16 mouse cellular contexts compared by ENCODE assay signal in the genomic region with DNA sequence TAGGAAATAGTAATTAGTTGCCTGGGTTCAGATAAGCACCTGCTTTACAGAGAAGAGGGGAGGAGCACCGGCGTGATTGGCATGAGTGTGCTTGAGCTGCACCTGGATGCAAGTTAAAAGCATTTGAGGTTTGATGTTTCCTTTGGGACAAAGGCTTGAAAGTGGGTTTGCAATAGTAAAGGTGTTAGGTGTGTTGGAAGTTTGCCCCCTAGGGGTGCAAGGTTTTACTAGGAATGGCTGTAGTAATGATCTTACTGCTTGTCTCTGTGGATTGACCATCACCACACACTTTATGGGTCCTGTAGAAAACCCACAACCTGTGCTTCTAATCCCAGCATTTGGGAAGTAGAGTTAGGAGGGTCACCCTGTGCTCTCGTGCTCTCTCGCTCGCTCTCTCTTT.
DNase-seq lines count a peak whose midpoint lies in the region; ATAC-seq and TF ChIP-seq lines count a peak whose summit lies in the region.
"Had no signal": no experiment of that assay in that cellular context is flagged by ENCODE, and none has a peak within 500 bp of the region (broad histone marks: within the 10 kb centered on the region; RNA-seq: fewer than 3 reads in every experiment).

No protein-coding gene starts in this region.

- H3K9ac ChIP-seq in liver, postnatal 0 days (replicated peaks) = no peak overlapping the region
- no peak overlapping the region for H3K9ac ChIP-seq in liver, embryonic 11.5 days (ENCODE audit: low read depth, low read length)
- peak overlapping the region; percentile 92 for H3K9ac ChIP-seq in hindbrain, embryonic 16.5 days (ENCODE audit: low read depth, low read length)
- H3K9ac ChIP-seq in neural tube, embryonic 15.5 days (replicated peaks) = 0 out of 2 replicates have a peak overlapping the region, but pooled peaks have one; percentile 10
- H3K9ac ChIP-seq: heart, embryonic 15.5 days; kidney, embryonic 15.5 days; limb, embryonic 13.5 days had no signal

- no peaks in the 10 kb centered on the region for H3K36me3 ChIP-seq in liver, postnatal 0 days (replicated peaks; ENCODE audit: insufficient read depth, low read length)
- H3K36me3 ChIP-seq in liver, embryonic 11.5 days (ENCODE audit: control insufficient read depth, insufficient read depth, low read length) = no peaks in the 10 kb centered on the region
- H3K36me3 ChIP-seq in hindbrain, embryonic 16.5 days (ENCODE audit: control insufficient read depth, insufficient read depth, low read length) = peaks cover 2% of the 10 kb centered on the region; the same call in 1 of the 2 replicates
- H3K36me3 ChIP-seq in neural tube, embryonic 15.5 days = no peaks in the 10 kb centered on the region
- H3K36me3 ChIP-seq in limb, embryonic 10.5 days = no peaks in the 10 kb centered on the region
- H3K36me3 ChIP-seq: G1E; heart, embryonic 15.5 days; kidney, embryonic 15.5 days; limb, embryonic 13.5 days had no signal

- no peak for TF ChIP-seq EP300 in liver, postnatal 0 days (IDR thresholded peaks at IDR 0.05; ENCODE audit: low read depth)

- intact Hi-C loops in heart, postnatal 36 days (cut with DNase I) = loop anchor here (5.0 kb wide), 2 partner anchors 126 to 261 kb away; no protein-coding TSS in a partner anchor

- no peak overlapping the region for H3K4me3 ChIP-seq in liver, postnatal 0 days (ENCODE audit: low read depth, low read length)
- no peak overlapping the region for H3K4me3 ChIP-seq in liver, embryonic 11.5 days (ENCODE audit: low read depth, low read length)
- peak overlapping the region; percentile 88 for H3K4me3 ChIP-seq in hindbrain, embryonic 16.5 days (ENCODE audit: low read length)
- peak overlapping the region; percentile 86 for H3K4me3 ChIP-seq in neural tube, embryonic 15.5 days (replicated peaks)
- H3K4me3 ChIP-seq in limb, embryonic 10.5 days = no peak overlapping the region
- H3K4me3 ChIP-seq: heart, embryonic 15.5 days; kidney, embryonic 15.5 days; limb, embryonic 13.5 days had no signal

- no peak for ATAC-seq in liver, postnatal 0 days
- no peak for ATAC-seq in liver, embryonic 11.5 days (replicated peaks; ENCODE audit: low FRiP score)
- ATAC-seq in hindbrain, embryonic 16.5 days = no peak
- no peak for ATAC-seq in neural tube, embryonic 15.5 days (ENCODE audit: low FRiP score)
- ATAC-seq: activated CD4-positive, CD25-positive, alpha-beta regulatory T cell, adult 4 months had no signal

- peaks cover 3% of the 10 kb centered on the region; the same call in 1 of the 2 replicates for H3K4me1 ChIP-seq in liver, postnatal 0 days (ENCODE audit: insufficient read depth)
- peaks cover 14% of the 10 kb centered on the region for H3K4me1 ChIP-seq in liver, embryonic 11.5 days (replicated peaks; ENCODE audit: control insufficient read depth, insufficient read depth, low read length)
- H3K4me1 ChIP-seq in hindbrain, embryonic 16.5 days (ENCODE audit: control insufficient read depth, insufficient read depth, low read depth, low read length) = peaks cover 58% of the 10 kb centered on the region
- peaks cover 74% of the 10 kb centered on the region for H3K4me1 ChIP-seq in neural tube, embryonic 15.5 days
- peaks cover 46% of the 10 kb centered on the region for H3K4me1 ChIP-seq in limb, embryonic 10.5 days

- no peak overlapping the region for H3K4me2 ChIP-seq in liver, postnatal 0 days (ENCODE audit: low read depth, low read length)
- H3K4me2 ChIP-seq in liver, embryonic 11.5 days = no peak overlapping the region
- H3K4me2 ChIP-seq in hindbrain, embryonic 16.5 days (ENCODE audit: low read length) = peak overlapping the region; percentile 73
- peak overlapping the region; percentile 78 for H3K4me2 ChIP-seq in neural tube, embryonic 15.5 days
- H3K4me2 ChIP-seq: heart, embryonic 15.5 days; kidney, embryonic 15.5 days; limb, embryonic 13.5 days had no signal

- H3K27me3 ChIP-seq in liver, postnatal 0 days (ENCODE audit: insufficient read depth, low read length) = peaks cover 14% of the 10 kb centered on the region
- H3K27me3 ChIP-seq in liver, embryonic 11.5 days (replicated peaks; ENCODE audit: control insufficient read depth, insufficient read depth, low read length) = peaks cover 33% of the 10 kb centered on the region
- no peaks in the 10 kb centered on the region for H3K27me3 ChIP-seq in hindbrain, embryonic 16.5 days (replicated peaks; ENCODE audit: control insufficient read depth, insufficient read depth, low read length)
- H3K27me3 ChIP-seq in neural tube, embryonic 15.5 days (replicated peaks) = no peaks in the 10 kb centered on the region
- peaks cover 29% of the 10 kb centered on the region for H3K27me3 ChIP-seq in limb, embryonic 10.5 days (ENCODE audit: low read depth, poor library complexity, severe bottlenecking)

- peak; percentile 45 for DNase-seq in cerebellum, postnatal 10 days
- no peak for DNase-seq in cerebellum, adult 8-10 months
- no peak for DNase-seq in liver, postnatal 0 days
- no peak for DNase-seq in liver, embryonic 11.5 days (ENCODE audit: low spot score)
- DNase-seq in heart, postnatal 36 days = no peak
- DNase-seq in limb, embryonic 10.5 days (ENCODE audit: low spot score) = no peak
- DNase-seq: gastrocnemius, postnatal 14 days; layer of hippocampus, adult 9-11 months; thymus, adult 18-20 months had no signal

- TF ChIP-seq CTCF in liver, postnatal 0 days (IDR thresholded peaks at IDR 0.05; ENCODE audit: low read depth) = peak; percentile 41

- WGBS in liver, postnatal 0 days (ENCODE audit: insufficient replicate concordance) = 73% methylated on average over 5 of the region's 5 CpGs
- WGBS in liver, embryonic 11.5 days = 70% methylated on average over 5 of the region's 5 CpGs
- WGBS in hindbrain, embryonic 16.5 days = 85% methylated on average over 5 of the region's 5 CpGs
- WGBS in neural tube, embryonic 15.5 days = 78% methylated on average over 5 of the region's 5 CpGs
- WGBS in limb, embryonic 10.5 days = 74% methylated on average over 5 of the region's 5 CpGs

- H3K27ac ChIP-seq in liver, postnatal 0 days (ENCODE audit: low read depth) = no peak overlapping the region
- no peak overlapping the region for H3K27ac ChIP-seq in liver, embryonic 11.5 days (ENCODE audit: low read depth, low read length)
- no peak overlapping the region for H3K27ac ChIP-seq in hindbrain, embryonic 16.5 days (ENCODE audit: low read depth, low read length)
- no peak overlapping the region for H3K27ac ChIP-seq in neural tube, embryonic 15.5 days (replicated peaks)
- H3K27ac ChIP-seq in limb, embryonic 10.5 days = no peak overlapping the region
- H3K27ac ChIP-seq: heart, embryonic 15.5 days; kidney, embryonic 15.5 days; limb, embryonic 13.5 days had no signal

- no peaks in the 10 kb centered on the region for H3K9me3 ChIP-seq in liver, postnatal 0 days (ENCODE audit: low read length)
- no peaks in the 10 kb centered on the region for H3K9me3 ChIP-seq in liver, embryonic 11.5 days (ENCODE audit: control insufficient read depth, low read length)
- no peaks in the 10 kb centered on the region for H3K9me3 ChIP-seq in hindbrain, embryonic 16.5 days (ENCODE audit: control insufficient read depth, low read length)
- H3K9me3 ChIP-seq in neural tube, embryonic 15.5 days (replicated peaks) = no peaks in the 10 kb centered on the region
- H3K9me3 ChIP-seq in limb, embryonic 10.5 days (replicated peaks) = no peaks in the 10 kb centered on the region
- H3K9me3 ChIP-seq: heart, embryonic 15.5 days; kidney, embryonic 15.5 days; limb, embryonic 13.5 days had no signal

Comparison
In these comparisons a context has a peak if more than half of its experiments do, and no peak if none do; other contexts are left out.
1. DNase-seq: peak in cerebellum, postnatal 10 days (2 of 2); none in cerebellum, adult 8-10 months (single experiment), liver, postnatal 0 days (single experiment), liver, embryonic 11.5 days (single experiment), heart, postnatal 36 days (0 of 2) and limb, embryonic 10.5 days (single experiment).
2. H3K4me2 ChIP-seq: peak in hindbrain, embryonic 16.5 days (single experiment) and neural tube, embryonic 15.5 days (single experiment); none in liver, postnatal 0 days (single experiment) and liver, embryonic 11.5 days (single experiment).
3. H3K4me3 ChIP-seq: peak in hindbrain, embryonic 16.5 days (single experiment) and neural tube, embryonic 15.5 days (single experiment); none in liver, postnatal 0 days (single experiment), liver, embryonic 11.5 days (single experiment) and limb, embryonic 10.5 days (single experiment).
4. H3K9ac ChIP-seq: peak in hindbrain, embryonic 16.5 days (single experiment) and neural tube, embryonic 15.5 days (single experiment); none in liver, postnatal 0 days (single experiment) and liver, embryonic 11.5 days (single experiment).